Mouse (Mus musculus) gastrocnemius, postnatal 14 days (tissue): ENCODE results near the gene Ptpdc1. TPM values are rescaled to one million over a fixed set of nuclear protein-coding genes. Genes with fewer than 3 reads are reported as not detected.

Experiments
- DNase-seq: peaks from one replicate; pipeline ENCODE4 v3.0.0; 2021; ENCODE audit warnings: mixed read lengths
- intact Hi-C: fragments of 180-260 bp; cut with DNase I; formaldehyde crosslinking; loops from one replicate; pipeline ENCODE4 v1.15.1; 2025; ENCODE audit warnings: low total_unique reads
- total RNA-seq, 2 experiments: library from RNA; stranded (reverse); gene quantifications; 2 replicates each; pipeline ENCODE4 v1.2.3; 2021

The Ptpdc1 gene
- total RNA-seq, 2 experiments from 2014 or later: 4.9 to 7.0 TPM

- intact Hi-C loops: loop anchor here (10.0 kb wide), 1 partner anchor 516 kb away; no protein-coding TSS in a partner anchor
These were observed 33.3 kb upstream of the Ptpdc1 start for GRCm38 (mm10) chr13:48658588-48659253.

GRCm38 (mm10) chr13:48657791-48658190, 32.3 kb upstream of the Ptpdc1 start:
- intact Hi-C loops: loop anchor here (10.0 kb wide), 1 partner anchor 517 kb away; no protein-coding TSS in a partner anchor
- no peak for DNase-seq

More at GRCm38 (mm10) chr13:48658588-48659253, 33.3 kb upstream of the Ptpdc1 start:
- no peak for DNase-seq

GRCm38 (mm10) chr13:48655637-48656036, 30.2 kb upstream of the Ptpdc1 start:
- peak; percentile 36 for DNase-seq
- intact Hi-C loops: loop anchor here (2.0 to 10.0 kb wide), 2 partner anchors 145 to 519 kb away; no protein-coding TSS in a partner anchor

- peak; percentile 60 for DNase-seq
- intact Hi-C loops: loop anchor here (2.0 to 10.0 kb wide), 3 partner anchors 78 to 521 kb away; no protein-coding TSS in a partner anchor
These were observed 28.6 kb upstream of the Ptpdc1 start for GRCm38 (mm10) chr13:48653788-48654770.

- intact Hi-C loops: loop anchor here (5.0 to 10.0 kb wide), 2 partner anchors 81 to 523 kb away; no protein-coding TSS in a partner anchor
- no peak for DNase-seq
These were observed 25.9 kb upstream of the Ptpdc1 start for GRCm38 (mm10) chr13:48651132-48652065.

- DNase-seq: no peak
- intact Hi-C loops: loop anchor here (5.0 to 10.0 kb wide), 2 partner anchors 82 to 524 kb away; no protein-coding TSS in a partner anchor
These were observed 25.2 kb upstream of the Ptpdc1 start for GRCm38 (mm10) chr13:48650615-48651014.

GRCm38 (mm10) chr13:48646696-48647095, 21.2 kb upstream of the Ptpdc1 start:
- intact Hi-C loops: no loop called here
- no peak for DNase-seq

- DNase-seq: no peak
- intact Hi-C loops: no loop called here
These were observed 18.5 kb upstream of the Ptpdc1 start for GRCm38 (mm10) chr13:48643991-48644390.

DNA sequence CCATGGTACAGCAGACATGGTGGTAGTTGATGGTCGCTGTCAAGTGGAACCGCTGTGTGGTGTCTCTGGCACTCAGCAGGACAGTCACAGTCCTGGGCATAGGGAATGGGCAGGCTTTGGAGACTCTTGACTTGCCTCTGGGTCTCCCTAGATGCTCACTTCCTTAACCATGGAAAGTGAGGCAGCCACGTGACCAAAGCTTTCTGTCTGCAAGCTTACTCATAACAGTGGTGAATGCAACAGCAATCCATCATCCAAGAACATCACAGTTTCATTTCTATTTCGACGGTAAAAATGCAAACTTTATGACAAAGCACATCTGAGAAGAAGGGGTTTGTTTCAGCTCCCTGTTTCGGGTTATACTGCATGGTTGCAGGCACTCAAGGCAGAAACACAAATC, 17.6 kb upstream of the Ptpdc1 start:
- intact Hi-C loops: no loop called here
- no peak for DNase-seq

DNA sequence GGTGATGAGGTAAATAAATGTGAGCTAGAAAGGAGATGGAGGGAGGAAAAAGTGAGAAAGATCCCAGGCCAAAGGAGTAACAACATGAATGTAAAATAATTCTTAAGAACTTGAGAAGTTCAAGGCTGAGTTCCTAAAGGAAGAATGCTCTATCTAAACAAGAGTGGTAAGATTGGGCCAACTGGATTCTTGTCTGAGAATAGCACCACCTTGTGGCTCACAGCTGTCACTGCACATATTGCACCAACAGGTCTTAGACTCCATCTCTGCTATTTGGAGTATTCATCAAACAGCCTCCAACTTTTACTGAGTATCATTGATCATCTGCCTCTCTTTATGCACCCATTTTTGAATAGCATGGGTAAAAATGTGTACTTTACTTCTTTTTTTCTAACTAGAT, 14.1 kb upstream of the Ptpdc1 start:
- DNase-seq: no peak
- intact Hi-C loops: loop anchor here (2.0 kb wide), 2 partner anchors 67 to 111 kb away; no protein-coding TSS in a partner anchor

- no peak for DNase-seq
- intact Hi-C loops: loop anchor here (2.0 kb wide), 2 partner anchors 65 to 109 kb away; no protein-coding TSS in a partner anchor
These were observed 12.2 kb upstream of the Ptpdc1 start for GRCm38 (mm10) chr13:48637706-48638105.

DNA sequence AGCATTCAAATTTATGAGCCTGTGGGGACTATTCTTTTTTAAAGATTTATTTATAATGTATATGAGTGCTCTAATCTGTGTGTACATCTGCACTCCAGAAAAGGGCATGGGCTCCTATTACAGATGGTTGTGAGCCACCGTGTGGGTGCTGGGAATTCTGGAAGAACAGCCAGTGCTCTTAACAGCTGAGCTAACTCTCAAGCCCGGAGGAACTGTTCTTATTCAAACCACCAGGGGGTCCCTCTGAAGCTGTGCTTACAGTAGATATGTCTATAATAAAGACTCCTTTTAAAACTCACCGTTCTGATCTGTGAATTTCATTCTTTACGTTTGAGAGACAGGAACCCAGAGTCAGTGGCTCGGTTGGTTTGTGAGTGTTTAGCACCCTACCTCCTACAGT, 6.2 kb upstream of the Ptpdc1 start:
- intact Hi-C loops: no loop called here
- no peak for DNase-seq

DNA sequence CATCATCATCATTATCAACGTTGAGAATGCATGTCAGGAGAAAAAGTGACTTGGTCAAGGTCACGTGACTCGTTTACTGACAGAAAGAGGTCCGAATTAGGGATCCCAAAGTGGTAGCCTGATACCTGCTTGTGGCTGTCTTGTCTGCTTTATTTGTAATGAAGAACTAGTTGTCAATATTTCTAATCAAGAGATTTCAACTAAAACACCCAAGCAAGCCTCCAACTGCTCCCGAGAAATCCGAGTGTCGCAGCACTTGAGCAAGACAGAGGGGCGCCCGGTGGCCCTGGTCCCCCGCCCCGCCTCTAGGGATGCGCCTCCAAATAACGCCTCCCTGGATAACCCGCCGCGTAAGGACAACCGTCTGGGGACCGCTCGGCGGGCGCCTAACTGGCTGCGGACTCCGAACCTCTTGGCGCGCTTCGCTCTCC, 481 bp downstream of the Ptpdc1 start:
- no peak for DNase-seq
- intact Hi-C loops: no loop called here

GRCm38 (mm10) chr13:48618890-48619289, 6.6 kb downstream of the Ptpdc1 start:
- DNase-seq: no peak
- intact Hi-C loops: no loop called here

GRCm38 (mm10) chr13:48617774-48618173, 7.7 kb downstream of the Ptpdc1 start:
- DNase-seq: no peak
- intact Hi-C loops: no loop called here

DNA sequence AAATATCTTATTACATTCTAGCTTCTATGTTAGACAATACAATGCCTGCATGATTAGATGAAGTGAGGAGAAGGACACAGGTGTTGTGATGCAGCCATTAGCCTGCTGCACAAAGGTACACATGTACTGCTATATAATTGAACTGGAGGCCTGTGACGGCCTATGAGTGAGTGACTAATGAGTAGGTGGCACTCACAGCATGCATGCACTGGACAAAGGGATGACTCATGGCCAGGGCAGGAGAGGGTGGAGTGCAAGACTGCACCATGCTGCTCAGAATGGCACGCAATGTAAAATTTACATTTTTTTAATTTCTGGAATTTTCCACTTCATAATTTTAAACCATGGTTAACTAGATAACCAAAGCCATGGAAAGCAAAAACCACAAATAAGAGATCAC, 10.9 kb downstream of the Ptpdc1 start:
- intact Hi-C loops: no loop called here
- no peak for DNase-seq

DNA sequence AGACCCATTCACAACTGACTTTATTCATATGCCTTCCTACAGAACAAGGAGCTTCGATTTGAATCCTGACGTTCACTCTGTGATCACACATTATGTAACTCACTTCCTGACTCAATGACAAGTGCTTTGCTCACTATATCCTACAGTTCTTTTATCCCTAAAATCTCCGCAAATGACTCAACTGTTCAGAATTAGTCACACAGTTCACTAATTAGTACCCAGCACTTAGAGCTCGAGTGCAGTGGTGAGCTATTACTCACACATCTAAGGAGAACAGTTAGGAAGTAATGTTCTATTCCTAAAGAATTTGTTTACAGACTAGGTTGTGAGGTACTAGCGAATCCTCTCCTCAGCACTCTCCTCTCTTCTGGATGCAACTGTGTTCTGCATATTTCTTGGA, 16.4 kb downstream of the Ptpdc1 start:
- no peak for DNase-seq
- intact Hi-C loops: no loop called here

GRCm38 (mm10) chr13:48604591-48604990, 20.9 kb downstream of the Ptpdc1 start:
- DNase-seq: no peak

DNA sequence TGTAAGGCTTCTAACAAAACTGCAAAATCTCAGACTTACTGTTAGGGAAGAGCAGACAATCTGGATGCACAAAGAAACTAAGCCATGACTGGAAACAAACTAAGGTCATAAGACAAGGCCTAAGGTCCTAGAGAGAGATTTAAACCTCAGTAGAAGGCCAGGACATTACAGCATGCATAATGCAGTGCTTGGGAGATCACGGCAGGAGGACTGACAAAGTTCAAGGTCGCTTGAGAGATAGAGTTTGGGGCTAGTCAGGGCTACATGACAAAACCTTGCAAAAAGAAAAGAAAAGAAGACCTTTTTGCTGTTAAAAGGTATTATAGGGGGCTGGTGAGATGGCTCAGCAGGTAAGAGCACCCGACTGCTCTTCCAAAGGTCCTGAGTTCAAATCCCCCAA, 22.2 kb downstream of the Ptpdc1 start:
- intact Hi-C loops: no loop called here
- DNase-seq: no peak

More at GRCm38 (mm10) chr13:48604591-48604990, 20.9 kb downstream of the Ptpdc1 start:
- intact Hi-C loops: no loop called here
